Mouse (Mus musculus): ENCODE measurements at regions not wholly inside any gene's neighbourhood (a gene's known extent, or its start where the extent isn't known, plus 50 kb on each side); places are given as distances from the start of the nearest gene placed in this dataset.

DNA sequence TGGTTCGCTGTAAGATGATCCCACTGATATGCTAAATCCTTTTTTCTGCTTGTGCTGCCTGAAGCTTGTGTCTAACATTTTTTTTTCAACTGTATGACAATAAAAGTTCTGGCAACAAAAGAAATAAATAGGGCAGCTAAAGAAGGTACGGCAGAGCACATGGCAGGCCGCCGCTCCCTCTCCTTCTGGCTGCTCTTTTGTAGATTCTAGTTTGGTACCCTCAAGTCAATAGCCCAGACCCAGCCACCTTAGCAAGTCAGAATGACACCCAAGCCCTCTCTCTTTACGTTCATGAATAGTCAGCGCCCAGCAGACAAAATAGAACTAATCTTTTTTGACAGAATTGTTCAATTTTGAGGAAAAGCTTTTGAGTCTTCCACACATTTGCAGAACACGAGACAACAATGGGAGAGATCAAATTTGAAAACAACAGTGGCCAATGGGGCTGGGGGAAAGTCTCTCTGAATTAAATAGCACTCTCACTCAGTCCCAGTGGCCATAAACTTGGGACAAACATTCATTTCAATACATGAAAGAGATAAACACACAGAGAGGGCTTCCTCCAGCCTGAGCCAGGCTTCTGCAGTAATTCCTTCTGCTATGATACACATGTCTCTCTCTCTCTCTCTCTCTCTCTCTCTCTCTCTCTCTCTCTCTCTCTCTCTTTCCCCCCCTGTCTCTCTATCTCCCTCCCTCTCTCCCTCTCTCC is 180.0 kb upstream of the Otx2 start:
- intact Hi-C loops (cut with DNase I; ENCODE audit: low total_unique reads) = no loop called here
- DNase-seq = no peak

- DNase-seq = no peak
- intact Hi-C loops (cut with DNase I; ENCODE audit: low total_unique reads) = no loop called here
These were observed 179.2 kb upstream of the Otx2 start for GRCm38 (mm10) chr14:48852787-48853186.

- intact Hi-C loops (cut with DNase I; ENCODE audit: low total_unique reads) = no loop called here
These were observed 178.4 kb upstream of the Otx2 start for GRCm38 (mm10) chr14:48852061-48852460.

GRCm38 (mm10) chr14:48842861-48843260 is 169.2 kb upstream of the Otx2 start:
- intact Hi-C loops (cut with DNase I; ENCODE audit: low total_unique reads) = no loop called here
- no peak for DNase-seq

More at GRCm38 (mm10) chr14:48852061-48852460, 178.4 kb upstream of the Otx2 start:
- no peak for DNase-seq

- intact Hi-C loops (cut with DNase I; ENCODE audit: low total_unique reads) = no loop called here
These were observed 167.7 kb upstream of the Otx2 start for GRCm38 (mm10) chr14:48841278-48841677.

DNA sequence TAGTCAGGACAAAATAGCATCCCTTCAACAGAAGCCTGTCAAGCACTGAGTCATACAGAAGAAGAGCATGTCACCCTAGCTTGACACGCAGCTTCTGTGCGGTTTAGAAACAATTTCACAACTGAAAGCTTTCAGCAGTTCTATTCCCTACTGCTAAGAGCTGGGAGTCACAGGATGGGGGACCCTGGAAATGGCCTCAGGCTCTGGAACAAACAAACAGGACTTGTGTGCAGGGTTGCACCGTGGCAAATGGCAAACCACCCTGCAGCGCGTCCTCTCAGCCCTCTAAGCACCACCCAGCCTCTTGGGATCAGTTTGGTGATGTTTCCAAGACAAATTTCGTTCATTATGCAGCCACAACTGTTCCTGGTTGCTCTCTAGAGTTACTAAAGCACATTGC is 163.6 kb upstream of the Otx2 start:
- intact Hi-C loops (cut with DNase I; ENCODE audit: low total_unique reads) = no loop called here

More at GRCm38 (mm10) chr14:48841278-48841677, 167.7 kb upstream of the Otx2 start:
- no peak for DNase-seq

GRCm38 (mm10) chr14:48836071-48836470 is 162.5 kb upstream of the Otx2 start:
- intact Hi-C loops (cut with DNase I; ENCODE audit: low total_unique reads) = no loop called here

More for the DNA sequence above, 163.6 kb upstream of the Otx2 start:
- DNase-seq = no peak

DNA sequence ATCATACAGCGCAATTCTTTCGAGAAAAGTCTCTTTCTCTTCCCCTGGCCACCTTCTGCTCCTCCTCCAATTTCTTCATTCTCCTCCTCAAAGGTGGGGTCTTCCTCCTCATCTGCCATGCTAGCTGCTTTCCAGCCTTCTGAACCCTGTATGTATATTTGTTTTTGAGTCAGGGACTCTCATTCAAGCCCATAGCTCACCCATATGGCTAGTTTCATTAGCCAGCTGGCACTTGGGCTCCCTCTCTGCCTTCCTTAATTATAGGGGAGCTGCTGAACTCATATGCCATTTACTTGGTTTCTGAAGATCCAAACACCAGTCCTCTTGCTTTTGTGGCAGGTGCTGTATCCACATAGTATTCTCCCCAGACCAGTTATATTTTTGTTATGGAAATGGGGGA is 160.8 kb upstream of the Otx2 start:
- DNase-seq = no peak
- intact Hi-C loops (cut with DNase I; ENCODE audit: low total_unique reads) = no loop called here

More at GRCm38 (mm10) chr14:48836071-48836470, 162.5 kb upstream of the Otx2 start:
- no peak for DNase-seq

DNA sequence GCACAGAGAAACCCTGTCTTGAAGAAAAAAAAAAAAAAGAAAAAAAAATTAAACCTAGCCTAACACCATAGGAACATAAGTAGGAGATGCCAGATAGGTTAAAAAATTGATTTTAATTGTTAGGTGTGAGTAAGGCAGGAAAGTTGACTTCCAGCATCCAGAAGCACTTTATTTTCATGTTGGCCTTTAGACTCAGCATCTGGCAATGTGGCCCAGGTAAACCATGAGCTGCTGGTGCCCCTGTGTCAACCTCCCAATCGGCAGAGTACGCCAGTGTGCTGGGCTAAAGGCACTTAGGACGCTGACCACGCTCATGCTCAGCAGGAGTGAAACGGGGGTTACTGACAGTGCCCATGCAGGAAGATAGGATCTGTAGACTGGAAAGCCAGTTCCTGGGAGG is 152.8 kb upstream of the Otx2 start:
- intact Hi-C loops (cut with DNase I; ENCODE audit: low total_unique reads) = no loop called here
- no peak for DNase-seq

- no peak for DNase-seq
- intact Hi-C loops (cut with DNase I; ENCODE audit: low total_unique reads) = no loop called here
These were observed 150.8 kb upstream of the Otx2 start for GRCm38 (mm10) chr14:48824375-48824774.

GRCm38 (mm10) chr14:48815941-48816340 is 142.3 kb upstream of the Otx2 start:
- DNase-seq = no peak
- intact Hi-C loops (cut with DNase I; ENCODE audit: low total_unique reads) = no loop called here

DNA sequence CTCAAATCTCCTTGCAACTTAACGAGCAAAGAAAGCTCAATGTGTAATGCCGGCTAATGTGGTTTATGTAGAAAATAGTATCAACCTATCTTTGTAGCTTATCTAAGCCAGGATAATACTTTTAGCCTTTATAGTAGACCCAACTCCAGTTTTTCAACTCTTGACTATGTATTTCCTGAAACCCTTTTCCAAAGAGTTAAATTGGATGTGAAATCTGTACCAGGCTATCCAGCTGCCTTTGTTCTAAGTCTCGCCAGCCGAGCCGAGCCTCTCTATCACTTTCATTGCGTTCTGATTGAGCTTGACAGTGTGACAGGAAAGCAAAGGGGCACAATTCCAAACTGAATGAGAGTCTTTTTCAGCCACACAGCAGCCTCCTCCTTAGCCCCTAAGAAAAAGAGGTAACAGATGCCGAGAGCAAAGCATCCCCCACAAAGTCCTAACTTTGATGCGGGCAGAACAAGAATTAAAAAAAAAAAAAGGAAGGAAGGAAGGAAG is 141.7 kb upstream of the Otx2 start:
- intact Hi-C loops (cut with DNase I; ENCODE audit: low total_unique reads) = no loop called here
- no peak for DNase-seq

DNA sequence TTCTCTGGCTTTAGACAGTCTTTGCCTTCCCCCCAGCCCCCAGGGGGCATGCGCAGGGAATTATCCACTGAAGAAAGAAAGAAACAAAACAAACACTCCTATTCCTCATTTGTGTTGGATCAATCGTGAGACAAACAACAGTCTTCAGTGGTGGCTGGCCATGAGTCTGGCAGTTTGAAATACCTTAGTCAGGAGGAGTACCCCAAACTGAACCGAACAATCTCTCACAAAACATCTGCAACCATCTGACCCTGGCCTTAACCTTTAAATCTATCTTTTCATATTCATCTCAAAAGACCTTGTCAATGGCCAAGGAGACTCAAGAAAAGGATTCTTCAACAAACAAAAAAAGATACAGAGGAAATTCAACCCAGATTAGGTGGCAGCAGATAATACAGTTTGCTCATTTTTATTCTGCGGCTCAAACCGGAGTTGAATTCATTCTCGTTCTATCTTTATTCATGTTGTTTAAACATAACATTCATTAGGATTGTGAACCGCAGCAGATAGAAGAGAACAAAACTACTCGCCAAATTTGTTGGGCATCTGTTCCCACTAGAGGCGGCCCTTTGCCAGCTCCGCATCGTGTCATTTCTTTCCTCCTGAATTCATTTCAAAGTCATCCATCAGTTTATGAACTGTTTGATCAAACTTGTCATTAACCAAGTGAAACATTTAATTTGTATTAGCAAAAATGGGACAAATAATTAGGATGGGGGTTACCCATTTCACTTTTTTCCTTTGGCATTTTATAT is 139.3 kb upstream of the Otx2 start:
- DNase-seq = no peak
- intact Hi-C loops (cut with DNase I; ENCODE audit: low total_unique reads) = no loop called here

GRCm38 (mm10) chr14:48804098-48804497 is 130.5 kb upstream of the Otx2 start:
- intact Hi-C loops (cut with DNase I; ENCODE audit: low total_unique reads) = no loop called here

DNA sequence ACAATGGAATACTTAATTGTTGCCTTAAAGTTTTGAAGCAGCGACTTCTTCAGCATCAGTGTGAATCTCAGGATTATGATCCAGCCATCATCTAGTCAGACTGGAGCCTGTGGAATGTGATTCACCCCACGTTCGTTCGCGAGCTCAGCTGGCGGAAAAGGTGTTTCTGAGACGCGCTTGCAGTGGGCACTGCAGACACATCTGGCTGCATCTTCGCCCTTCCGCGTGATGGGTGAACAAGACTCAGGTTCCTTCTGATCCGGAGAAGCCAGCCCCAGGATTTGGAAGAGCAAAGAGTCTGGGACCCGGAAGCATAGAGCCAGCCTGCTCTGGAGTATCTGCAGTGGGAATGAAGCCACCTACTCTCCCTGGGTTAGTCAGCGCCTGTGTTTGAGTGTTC is 127.7 kb upstream of the Otx2 start:
- no peak for DNase-seq
- intact Hi-C loops (cut with DNase I; ENCODE audit: low total_unique reads) = no loop called here

More at GRCm38 (mm10) chr14:48804098-48804497, 130.5 kb upstream of the Otx2 start:
- DNase-seq = no peak

DNA sequence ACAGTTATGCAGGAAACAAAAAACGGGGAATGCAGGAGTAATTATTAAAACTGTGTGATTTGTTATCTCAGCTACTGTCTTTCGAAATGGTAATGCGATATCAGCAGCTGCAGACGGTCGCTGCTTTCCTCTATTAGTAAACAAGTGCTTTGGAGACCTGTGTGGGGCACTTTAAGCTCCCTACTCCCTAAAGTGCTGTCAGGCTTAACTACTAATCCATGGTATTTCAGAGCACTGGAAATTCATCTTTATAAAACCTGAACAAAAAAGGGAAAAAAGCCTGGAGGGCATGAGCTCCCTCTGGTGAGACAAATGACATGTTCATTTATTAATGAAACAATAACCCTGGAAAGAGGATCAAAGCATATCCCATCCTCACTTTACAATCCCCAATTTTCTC is 127.2 kb upstream of the Otx2 start:
- intact Hi-C loops (cut with DNase I; ENCODE audit: low total_unique reads) = no loop called here

GRCm38 (mm10) chr14:48800100-48800449 is 126.5 kb upstream of the Otx2 start:
- no peak for DNase-seq
- intact Hi-C loops (cut with DNase I; ENCODE audit: low total_unique reads) = no loop called here

More for the DNA sequence above, 127.2 kb upstream of the Otx2 start:
- no peak for DNase-seq

DNA sequence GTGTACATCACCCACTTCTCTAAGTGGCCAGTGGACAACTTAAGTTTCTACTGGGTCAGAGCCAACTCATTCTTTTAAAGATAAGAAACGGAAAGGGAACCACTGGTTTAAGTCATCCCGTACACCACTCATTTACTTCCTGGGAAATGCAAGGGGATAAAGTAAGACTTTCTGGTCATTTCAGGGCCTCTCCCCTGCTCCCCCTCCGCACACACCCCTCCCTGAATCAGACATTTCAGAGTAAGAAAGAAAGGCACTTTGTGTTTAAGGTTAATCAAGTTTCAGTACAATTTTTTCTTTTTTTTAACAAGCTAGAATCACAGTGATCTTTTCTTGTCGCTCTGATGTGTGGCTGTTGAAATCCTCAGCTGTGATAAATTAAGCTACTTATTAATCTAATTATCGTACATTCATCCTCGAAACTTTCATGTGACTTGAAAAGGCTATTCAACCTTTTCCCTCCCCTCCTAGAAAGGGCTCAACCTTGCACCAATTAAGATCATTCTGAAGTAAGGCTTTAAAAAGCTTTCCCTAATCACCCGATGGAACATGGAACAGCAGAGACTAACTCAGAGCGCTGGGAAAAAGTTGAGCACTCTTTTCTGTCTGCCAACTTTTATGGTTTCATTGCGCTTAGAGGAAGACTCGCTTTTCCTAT is 126.0 kb upstream of the Otx2 start:
- no peak for DNase-seq
- intact Hi-C loops (cut with DNase I; ENCODE audit: low total_unique reads) = no loop called here

DNA sequence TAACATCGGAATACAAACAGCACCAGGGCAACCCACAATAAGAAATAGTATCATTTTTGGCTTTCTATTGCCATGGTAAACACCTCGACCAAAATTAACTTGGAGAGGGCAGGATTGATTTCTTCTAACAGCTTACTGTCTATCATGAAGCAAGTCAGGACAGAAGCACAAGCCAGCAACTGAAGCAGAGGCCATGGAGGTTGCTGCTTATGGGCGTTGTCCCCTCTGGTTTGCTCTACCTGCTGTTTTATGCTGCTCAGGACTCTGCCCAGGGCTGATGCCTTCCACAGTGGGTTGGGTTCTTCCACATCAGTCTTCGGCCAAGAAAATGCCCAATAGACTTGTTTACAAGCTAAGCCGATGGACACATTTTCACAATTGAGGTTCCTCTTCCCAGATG is 117.9 kb upstream of the Otx2 start:
- intact Hi-C loops (cut with DNase I; ENCODE audit: low total_unique reads) = no loop called here
- DNase-seq = no peak

GRCm38 (mm10) chr14:48779327-48779726 is 105.7 kb upstream of the Otx2 start:
- no peak for DNase-seq
- intact Hi-C loops (cut with DNase I; ENCODE audit: low total_unique reads) = no loop called here

Data from gastrocnemius, postnatal 14 days (tissue).